Mouse (Mus musculus): ENCODE data around the gene Alppl2. TPM values are rescaled to one million over a fixed set of nuclear protein-coding genes. Genes with fewer than 3 reads are reported as not detected.

The Alppl2 gene
- polyA plus RNA-seq (2012; rRNA removed; ENCODE audit: low replicate concordance), result 3.2 TPM in 2 replicates

GRCm38 (mm10) chr1:87089828-87090227 is at the start of gene Alppl2:
TSS of gene Alppl2 (minus strand) at chr1:87089928.

GRCm38 (mm10) chr1:87124673-87125072 is 34.9 kb upstream of the Alppl2 start, which contains the start of gene Akp3:
TSS of gene Akp3 (plus strand) at chr1:87124973.

GRCm38 (mm10) chr1:87101411-87101810 is 11.7 kb upstream of the Alppl2 start, which contains the start of gene Alpi:
TSS of gene Alpi (minus strand) at chr1:87101606.

Other genes with a start within 250 kb of the Alppl2 start
- gene Alpi, start 11.7 kb upstream of the Alppl2 start, polyA plus RNA-seq (2012; rRNA removed; ENCODE audit: low replicate concordance), result 1,740 and 7,433 TPM in 2 replicates
- 13.7 and 5,412 TPM in 2 replicates for gene Akp3, start 35.0 kb upstream of the Alppl2 start, polyA plus RNA-seq (2012; rRNA removed; ENCODE audit: low replicate concordance)
- gene Ecel1, start 66.6 kb upstream of the Alppl2 start, polyA plus RNA-seq (2012; rRNA removed; ENCODE audit: low replicate concordance), result 9.5 TPM in 1 of 2 replicates, not detected in the other
- not detected in 2 replicates for gene Prss56, start 93.4 kb upstream of the Alppl2 start, polyA plus RNA-seq (2012; rRNA removed; ENCODE audit: low replicate concordance)
- not detected in 2 replicates for gene Chrnd, start 100.7 kb upstream of the Alppl2 start, polyA plus RNA-seq (2012; rRNA removed; ENCODE audit: low replicate concordance)
- gene Chrng, start 114.7 kb upstream of the Alppl2 start, polyA plus RNA-seq (2012; rRNA removed; ENCODE audit: low replicate concordance), result not detected in 2 replicates
- 18.7 and 24.3 TPM in 2 replicates for gene Eif4e2, start 124.0 kb upstream of the Alppl2 start, polyA plus RNA-seq (2012; rRNA removed; ENCODE audit: low replicate concordance)
- 0.20 and 0.57 TPM in 2 replicates for gene Efhd1, start 174.4 kb upstream of the Alppl2 start, polyA plus RNA-seq (2012; rRNA removed; ENCODE audit: low replicate concordance)
- gene Gigyf2, start 237.1 kb upstream of the Alppl2 start, polyA plus RNA-seq (2012; rRNA removed; ENCODE audit: low replicate concordance), result 15.2 and 15.6 TPM in 2 replicates